ENCODE assay signal across 21 mouse cellular contexts in genomic region chr4:59435951-59436350, GRCm38 (mm10). TPM values are rescaled to one million over a fixed set of nuclear protein-coding genes. Genes with fewer than 3 reads are reported as not detected.
DNase-seq lines count a peak whose midpoint lies in the region; ATAC-seq and TF ChIP-seq lines count a peak whose summit lies in the region.
"Had no signal": no experiment of that assay in that cellular context is flagged by ENCODE, and none has a peak within 500 bp of the region (broad histone marks: within the 10 kb centered on the region; RNA-seq: fewer than 3 reads in every experiment).

No protein-coding gene starts in this region.

- no peak overlapping the region for H3K9ac ChIP-seq in CH12.LX (ENCODE audit: insufficient read depth, low read depth)
- H3K9ac ChIP-seq in liver, embryonic 11.5 days (ENCODE audit: low read depth, low read length): no peak overlapping the region
- no peak overlapping the region for H3K9ac ChIP-seq in intestine, postnatal 0 days (ENCODE audit: low read depth, low read length)
- H3K9ac ChIP-seq: embryonic facial prominence, embryonic 12.5 days; forebrain, embryonic 13.5 days; midbrain, embryonic 12.5 days; neural tube, embryonic 13.5 days had no signal

- no peaks in the 10 kb centered on the region for H3K36me3 ChIP-seq in CH12.LX (replicated peaks in 1 of 2; ENCODE audit: control insufficient read depth in 1 of 2, insufficient read depth in 1 of 2, low read length in 1 of 2)
- no peaks in the 10 kb centered on the region for H3K36me3 ChIP-seq in liver, embryonic 11.5 days (ENCODE audit: control insufficient read depth, insufficient read depth, low read length)
- H3K36me3 ChIP-seq in megakaryocyte, embryonic 14.5 days (replicated peaks; ENCODE audit: low read length): peaks cover 38% of the 10 kb centered on the region
- no peaks in the 10 kb centered on the region for H3K36me3 ChIP-seq in intestine, postnatal 0 days (ENCODE audit: control insufficient read depth, insufficient read depth)
- H3K36me3 ChIP-seq: embryonic facial prominence, embryonic 12.5 days; midbrain, embryonic 12.5 days; neural tube, embryonic 13.5 days had no signal

- no peak for TF ChIP-seq POLR2A in CH12.LX (IDR thresholded peaks at IDR 0.05; ENCODE audit: low read depth, low read length)

- WGBS in liver, embryonic 11.5 days: 71% methylated on average over 4 of the region's 4 CpGs
- 87% methylated on average over 4 of the region's 4 CpGs for WGBS in intestine, postnatal 0 days

- no peak overlapping the region for H3K4me2 ChIP-seq in CH12.LX (ENCODE audit: insufficient read depth, low read depth, poor library complexity, severe bottlenecking)
- peak overlapping the region; percentile 96; the same call in 1 of the 2 replicates for H3K4me2 ChIP-seq in liver, embryonic 11.5 days
- H3K4me2 ChIP-seq in intestine, postnatal 0 days (replicated peaks; ENCODE audit: low read depth): no peak overlapping the region
- H3K4me2 ChIP-seq: embryonic facial prominence, embryonic 12.5 days; forebrain, embryonic 13.5 days; midbrain, embryonic 12.5 days; neural tube, embryonic 13.5 days had no signal

- H3K4me3 ChIP-seq in CH12.LX (replicated peaks in 1 of 3; ENCODE audit: low read depth in 2 of 3, low read length in 2 of 3, poor library complexity in 1 of 3): no peak overlapping the region
- no peak overlapping the region for H3K4me3 ChIP-seq in liver, embryonic 11.5 days (ENCODE audit: low read depth, low read length)
- peak overlapping the region; percentile 86 for H3K4me3 ChIP-seq in megakaryocyte, embryonic 14.5 days (replicated peaks)
- no peak overlapping the region for H3K4me3 ChIP-seq in intestine, postnatal 0 days (ENCODE audit: low read depth, low read length)
- H3K4me3 ChIP-seq: embryonic facial prominence, embryonic 12.5 days; erythroblast, embryonic 14.5 days; forebrain, embryonic 13.5 days; heart, adult 2 months; left cerebral cortex, adult 2 months; midbrain, embryonic 12.5 days; neural tube, embryonic 13.5 days had no signal

- H3K9me3 ChIP-seq in CH12.LX (replicated peaks; ENCODE audit: low read length): peaks cover 6% of the 10 kb centered on the region
- no peaks in the 10 kb centered on the region for H3K9me3 ChIP-seq in liver, embryonic 11.5 days (ENCODE audit: control insufficient read depth, low read length)
- no peaks in the 10 kb centered on the region for H3K9me3 ChIP-seq in megakaryocyte, embryonic 14.5 days
- no peaks in the 10 kb centered on the region for H3K9me3 ChIP-seq in intestine, postnatal 0 days (ENCODE audit: control insufficient read depth)
- H3K9me3 ChIP-seq: embryonic facial prominence, embryonic 12.5 days; forebrain, embryonic 13.5 days; midbrain, embryonic 12.5 days; neural tube, embryonic 13.5 days had no signal

- no peaks in the 10 kb centered on the region for H3K79me2 ChIP-seq in CH12.LX (replicated peaks; ENCODE audit: control insufficient read depth, extremely low read depth, insufficient read depth, poor library complexity, severe bottlenecking)

- no peak for TF ChIP-seq RAD21 in CH12.LX (IDR thresholded peaks at IDR 0.05; ENCODE audit: low read depth, low read length)

- H3K27me3 ChIP-seq in CH12.LX (replicated peaks): no peaks in the 10 kb centered on the region
- H3K27me3 ChIP-seq in liver, embryonic 11.5 days (replicated peaks; ENCODE audit: control insufficient read depth, insufficient read depth, low read length): no peaks in the 10 kb centered on the region
- no peaks in the 10 kb centered on the region for H3K27me3 ChIP-seq in megakaryocyte, embryonic 14.5 days (replicated peaks)
- H3K27me3 ChIP-seq in intestine, postnatal 0 days (replicated peaks; ENCODE audit: control insufficient read depth, insufficient read depth, low read length): no peaks in the 10 kb centered on the region

- dilution Hi-C loops in CH12.LX (cut with MboI; ENCODE audit: extremely low pct_ligation_motif_present, extremely low pct_unique_long_range_greater_than_20kb, low sequenced_read_pairs): no loop called here

- H3K27ac ChIP-seq in CH12.LX (ENCODE audit: insufficient read depth, low read depth): no peak overlapping the region
- H3K27ac ChIP-seq in liver, embryonic 11.5 days (ENCODE audit: low read depth, low read length): peak overlapping the region; percentile 21; the same call in 1 of the 2 replicates
- no peak overlapping the region for H3K27ac ChIP-seq in intestine, postnatal 0 days (ENCODE audit: low read depth, low read length)
- H3K27ac ChIP-seq: embryonic facial prominence, embryonic 12.5 days; forebrain, embryonic 13.5 days; heart, adult 2 months; left cerebral cortex, adult 2 months; midbrain, embryonic 12.5 days; neural tube, embryonic 13.5 days had no signal

- no peak for ATAC-seq in liver, embryonic 11.5 days (replicated peaks; ENCODE audit: low FRiP score)
- ATAC-seq in intestine, postnatal 0 days: no peak
- ATAC-seq: forebrain, embryonic 13.5 days had no signal

- in situ Hi-C loops in CH12.LX (cut with MboI; ENCODE audit: low pct_ligation_motif_present, low pct_unique_long_range_greater_than_20kb, low sequenced_read_pairs): no loop called here

- no peak for TF ChIP-seq CTCF in CH12.LX (conservative IDR thresholded peaks at IDR 0.05 in 1 of 2, IDR thresholded peaks at IDR 0.05 in 1 of 2; ENCODE audit: low read depth in 2 of 2, low read length in 2 of 2)
- TF ChIP-seq CTCF in intestine, postnatal 0 days (IDR thresholded peaks at IDR 0.05; ENCODE audit: low read depth): no peak

- peaks cover 5 to 14% of the 10 kb centered on the region in 2 experiments; a peak in 3 of 4 replicates for H3K4me1 ChIP-seq in CH12.LX (ENCODE audit: control insufficient read depth in 1 of 2, insufficient read depth in 2 of 2)
- peaks cover 60% of the 10 kb centered on the region for H3K4me1 ChIP-seq in liver, embryonic 11.5 days (replicated peaks; ENCODE audit: control insufficient read depth, insufficient read depth, low read length)
- peaks cover 89% of the 10 kb centered on the region for H3K4me1 ChIP-seq in megakaryocyte, embryonic 14.5 days
- H3K4me1 ChIP-seq in intestine, postnatal 0 days (replicated peaks; ENCODE audit: control insufficient read depth, insufficient read depth, low read length): peaks cover 7% of the 10 kb centered on the region; the same call in 1 of the 2 replicates

- intact Hi-C loops in heart, postnatal 14 days (cut with DNase I): no loop called here

- TF ChIP-seq EP300 in CH12.LX (IDR thresholded peaks at IDR 0.05; ENCODE audit: low read length): no peak

- peak; percentile 22 for DNase-seq in A20 (ENCODE audit: low read depth, low spot score)
- DNase-seq in CH12.LX (ENCODE audit: extremely low read depth): peak; percentile 16
- no peak for DNase-seq in liver, embryonic 11.5 days (ENCODE audit: low spot score)
- no peak for DNase-seq in right cerebral cortex, postnatal 4 days
- no peak for DNase-seq in heart, postnatal 14 days
- DNase-seq: cerebellum, adult 2 months; gastrocnemius, postnatal 10 days; heart, adult 2 months; kidney, postnatal 36 days; layer of hippocampus, adult 9-11 months; lung, postnatal 14 days; right cerebral cortex, postnatal 14 days; thymus, postnatal 36 days had no signal

TF ChIP-seq in CH12.LX, 34 proteins besides CTCF, POLR2A, EP300 and RAD21:
- TF ChIP-seq JUN (IDR thresholded peaks at IDR 0.05; ENCODE audit: insufficient read depth, low read depth, low read length) (no peak), RCOR1 (conservative IDR thresholded peaks at IDR 0.05; ENCODE audit: low read depth, low read length) (no peak), ZKSCAN1 (IDR thresholded peaks at IDR 0.05; ENCODE audit: borderline replicate concordance, low read depth, low read length) (no peak), MYC (IDR thresholded peaks at IDR 0.05; ENCODE audit: low read depth, low read length) (no peak), NRF1 (IDR thresholded peaks at IDR 0.05; ENCODE audit: low read depth, low read length) (no peak), JUND (conservative IDR thresholded peaks at IDR 0.05; ENCODE audit: low read depth, low read length) (no peak), BHLHE40 (IDR thresholded peaks at IDR 0.05; ENCODE audit: low read depth, low read length) (no peak), CHD2 (IDR thresholded peaks at IDR 0.05; ENCODE audit: low read length) (no peak)

RNA-seq across cellular contexts. Expression of gene Susd1, which starts 2.5 kb away (rescaled TPM):
- total RNA-seq in CH12.LX (2012; rRNA removed) (5.1 and 6.1 TPM in 2 replicates), CH12.LX (2014; rRNA removed) (4.1 and 5.0 TPM in 2 replicates)
- 1.4 and 1.6 TPM in 2 replicates for polyA plus RNA-seq in CH12.LX (2012; ENCODE audit: insufficient read length, low read depth)
- 15.8 and 20.8 TPM in 2 replicates for polyA plus RNA-seq in liver, embryonic 11.5 days (2014; fragmentation: Nextera tagmentation; extraction: Ambion mirVana)
- 3.3 TPM in 1 of 2 replicates, not detected in the other for polyA plus RNA-seq in megakaryocyte, embryonic 14.5 days (2012; ENCODE audit: insufficient read depth, low replicate concordance)
- 5.0 and 5.9 TPM in 2 replicates for polyA plus RNA-seq in intestine, postnatal 0 days (2015; fragmentation: Nextera tagmentation; extraction: Ambion mirVana)
- total RNA-seq in heart, postnatal 14 days (2021): 1 to 10 TPM in 1 of 2 experiments, under 1 TPM in 1; 0.98 to 1.5 TPM

Comparison
In these comparisons a context has a peak if more than half of its experiments do, and no peak if none do; other contexts are left out.
1. DNase-seq: peak in A20 (single experiment) and CH12.LX (single experiment); none in liver, embryonic 11.5 days (single experiment), right cerebral cortex, postnatal 4 days (single experiment) and heart, postnatal 14 days (0 of 2).